Mouse (Mus musculus) bone marrow, adult 2 months (tissue): ENCODE data around the gene Ctnnbip1.

Source experiments
- CTCF ChIP-seq: fragments of 200-500 bp; IDR thresholded peaks from 2 replicates; pipeline ENCODE4 v1.5.1; 2011; ENCODE audit warnings: low read length, control low read depth; ENCODE audit not compliant: control insufficient read depth, insufficient read depth
- POLR2A ChIP-seq: fragments of 200-500 bp; IDR thresholded peaks from 2 replicates; pipeline ENCODE4 v1.6.1; 2011; ENCODE audit warnings: low read depth, mild to moderate bottlenecking, control low read depth, low read length, borderline replicate concordance; ENCODE audit not compliant: control insufficient read depth

GRCm38 (mm10) chr4:149525170-149525569, 7.1 kb downstream of the Ctnnbip1 start:
- TF ChIP-seq CTCF (no peak), POLR2A (no peak)
